22 mouse cellular contexts compared by ENCODE assay signal in genomic region chr2:148350460-148350859, GRCm38 (mm10). TPM values are rescaled to one million over a fixed set of nuclear protein-coding genes. Genes with fewer than 3 reads are reported as not detected.
DNase-seq lines count a peak whose midpoint lies in the region; ATAC-seq and TF ChIP-seq lines count a peak whose summit lies in the region.
"Had no signal": no experiment of that assay in that cellular context is flagged by ENCODE, and none has a peak within 500 bp of the region (broad histone marks: within the 10 kb centered on the region; RNA-seq: fewer than 3 reads in every experiment).

No protein-coding gene starts in this region.

- peak; percentile 84 to 89 for ATAC-seq in hematopoietic stem cell, adult 5-6 weeks (replicated peaks in 1 of 2; ENCODE audit: insufficient read depth in 1 of 2, low FRiP score in 2 of 2, low TSS enrichment in 1 of 2, low read depth in 1 of 2, poor library complexity in 2 of 2, severe bottlenecking in 2 of 2)
- ATAC-seq in megakaryocyte progenitor cell, adult 5-6 weeks (replicated peaks; ENCODE audit: poor library complexity), result peak; percentile 85
- ATAC-seq: forebrain, embryonic 16.5 days; hindbrain, postnatal 0 days had no signal

- no peaks in the 10 kb centered on the region for H3K4me1 ChIP-seq in thymus, adult 2 months (replicated peaks; ENCODE audit: control insufficient read depth, insufficient read depth, low read length)
- H3K4me1 ChIP-seq: embryonic facial prominence, embryonic 12.5 days; forebrain, embryonic 12.5 days; hindbrain, embryonic 13.5 days had no signal

- H3K27me3 ChIP-seq in thymus, adult 2 months (ENCODE audit: control insufficient read depth, insufficient read depth, low read length), result no peaks in the 10 kb centered on the region
- H3K27me3 ChIP-seq: embryonic facial prominence, embryonic 12.5 days; forebrain, embryonic 12.5 days; hindbrain, embryonic 13.5 days had no signal

- no peak for TF ChIP-seq CTCF in thymus, adult 2 months (IDR thresholded peaks at IDR 0.05; ENCODE audit: borderline replicate concordance, control insufficient read depth, extremely low read depth, insufficient read depth, low read length, poor library complexity)

- no peak overlapping the region for H3K4me3 ChIP-seq in thymus, adult 2 months (ENCODE audit: control insufficient read depth, insufficient read depth, low read length)
- H3K4me3 ChIP-seq: embryonic facial prominence, embryonic 12.5 days; forebrain, embryonic 12.5 days; heart, embryonic 10.5 days; hindbrain, embryonic 13.5 days had no signal

- no peaks in the 10 kb centered on the region for H3K36me3 ChIP-seq in thymus, adult 2 months (ENCODE audit: control insufficient read depth, insufficient read depth, low read length)
- H3K36me3 ChIP-seq: embryonic facial prominence, embryonic 12.5 days; forebrain, embryonic 12.5 days; G1E; heart, embryonic 10.5 days; hindbrain, embryonic 13.5 days had no signal

- H3K27ac ChIP-seq in thymus, adult 2 months (ENCODE audit: control insufficient read depth, insufficient read depth, low read length), result no peak overlapping the region
- H3K27ac ChIP-seq: embryonic facial prominence, embryonic 12.5 days; forebrain, embryonic 12.5 days; heart, embryonic 10.5 days; hindbrain, embryonic 13.5 days; hindbrain, postnatal 0 days had no signal

- 4% methylated on average over 2 of the region's 2 CpGs for WGBS in thymus, adult 2 months

- TF ChIP-seq POLR2A in thymus, adult 2 months (IDR thresholded peaks at IDR 0.05; ENCODE audit: control insufficient read depth, extremely low read depth, insufficient read depth, low read length, poor library complexity), result no peak

- DNase-seq in thymus, postnatal 0 days (ENCODE audit: low spot score), result peak; percentile 7
- DNase-seq in thymus, adult 2 months, result no peak
- no peak for DNase-seq in gastrocnemius, adult 18-20 months (ENCODE audit: low spot score)
- DNase-seq in kidney, postnatal 25 days, result no peak
- DNase-seq in lung, postnatal 36 days, result no peak
- DNase-seq: adrenal gland, adult 8-10 months; adrenal gland, postnatal 36 days; cerebellum, adult 11 months; cerebellum, adult 8-10 months; cerebellum, postnatal 14 days; gastrocnemius, postnatal 14 days; heart, postnatal 10 days; heart, postnatal 4 days had no signal

RNA-seq across cellular contexts. Expression of gene Sstr4, which starts 44.7 kb away (rescaled TPM):
- not detected in 2 replicates for polyA plus RNA-seq in thymus, postnatal 0 days (2015; fragmentation: Nextera tagmentation; extraction: Ambion mirVana)
- 0.26 and 0.34 TPM in 2 replicates for polyA plus RNA-seq in thymus, adult 2 months (2012; rRNA removed)
- not detected in 2 replicates for total RNA-seq in hematopoietic stem cell, adult 5-6 weeks (2017)
- not detected in 2 replicates for total RNA-seq in megakaryocyte progenitor cell, adult 5-6 weeks (2015)
- total RNA-seq in megakaryocyte progenitor cell, adult 5-6 weeks (2017), result 0.29 TPM in 1 of 2 replicates, not detected in the other
- not detected for total RNA-seq in gastrocnemius, adult 18-20 months (2021)
- total RNA-seq: G1E had no signal
- polyA plus RNA-seq: G1E had no signal

RNA-seq across cellular contexts. Expression of gene Thbd, which starts 57.5 kb away (rescaled TPM):
- 3.8 and 4.9 TPM in 2 replicates for polyA plus RNA-seq in thymus, postnatal 0 days (2015; fragmentation: Nextera tagmentation; extraction: Ambion mirVana)
- 9.2 and 13.1 TPM in 2 replicates for polyA plus RNA-seq in thymus, adult 2 months (2012; rRNA removed)
- 6.9 and 10.5 TPM in 2 replicates for total RNA-seq in hematopoietic stem cell, adult 5-6 weeks (2017)
- total RNA-seq in megakaryocyte progenitor cell, adult 5-6 weeks (2015), result 12.0 and 13.8 TPM in 2 replicates
- total RNA-seq in megakaryocyte progenitor cell, adult 5-6 weeks (2017), result 11.4 and 11.7 TPM in 2 replicates
- 10 to 100 TPM; 11.3 to 21.6 TPM for total RNA-seq in gastrocnemius, adult 18-20 months (2021)
- total RNA-seq: G1E had no signal
- polyA plus RNA-seq: G1E had no signal
